Mouse (Mus musculus) stomach, postnatal 0 days (tissue): Measurements from ENCODE around the gene Chst4. TPM values are rescaled to one million over a fixed set of nuclear protein-coding genes. Genes with fewer than 3 reads are reported as not detected.

Source experiments
- ATAC-seq: fragments of 200-750 bp; cut with Nextera tagmentation; 2 replicates; pipeline ENCODE4 v1.8.0; 2017; ENCODE audit not compliant: low FRiP score, low TSS enrichment
- DNase-seq: peaks from one replicate; pipeline ENCODE4 v3.0.0-alpha.2; 2016; ENCODE audit warnings: low spot score
- H3K27ac ChIP-seq: fragments of 300-500 bp; sonication (generic); replicated peaks from 2 replicates; pipeline ENCODE4 v1.5.1; 2014; ENCODE audit warnings: mild to moderate bottlenecking, control low read depth
- H3K27me3 ChIP-seq: fragments of 300-500 bp; sonication (generic); 2 replicates; pipeline ENCODE4 v1.6.1; 2014; ENCODE audit warnings: low read length; ENCODE audit not compliant: control insufficient read depth, insufficient read depth
- H3K36me3 ChIP-seq: fragments of 300-500 bp; sonication (generic); 2 replicates; pipeline ENCODE4 v1.6.1; 2014; ENCODE audit warnings: low read length, mixed read lengths; ENCODE audit not compliant: control insufficient read depth, insufficient read depth
- H3K4me1 ChIP-seq: fragments of 300-500 bp; sonication (generic); replicated peaks from 2 replicates; pipeline ENCODE4 v1.6.1; 2014; ENCODE audit warnings: antibody characterized with exemption; ENCODE audit not compliant: control insufficient read depth, insufficient read depth
- H3K4me2 ChIP-seq: fragments of 300-500 bp; sonication (generic); replicated peaks from 2 replicates; pipeline ENCODE4 v1.6.1; 2014; ENCODE audit warnings: low read depth, mild to moderate bottlenecking, control low read depth, moderate library complexity
- H3K4me3 ChIP-seq: fragments of 300-500 bp; sonication (generic); 2 replicates; pipeline ENCODE4 v1.5.1; 2014; ENCODE audit warnings: low read depth, low read length, control low read depth
- H3K9ac ChIP-seq: fragments of 300-500 bp; sonication (generic); 2 replicates; pipeline ENCODE4 v1.6.1; 2014; ENCODE audit warnings: mild to moderate bottlenecking, low read length, control low read depth, mixed read lengths
- H3K9me3 ChIP-seq: fragments of 300-500 bp; sonication (generic); 2 replicates; pipeline ENCODE4 v1.6.1; 2016; ENCODE audit warnings: low read length; ENCODE audit not compliant: control insufficient read depth
- CTCF ChIP-seq: IDR thresholded peaks from 2 replicates; pipeline ENCODE4 v1.5.1; 2016; ENCODE audit warnings: antibody characterized with exemption, low read depth, mild to moderate bottlenecking, moderate library complexity
- EP300 ChIP-seq: optimal IDR thresholded peaks from 2 replicates; pipeline ENCODE3; 2016; ENCODE audit warnings: antibody characterized with exemption
- WGBS: fragments of 180-500 bp; shearing (Covaris S2); extraction: QIAGEN DNeasy Blood & Tissue Kit; methylation state at CpG from one replicate; pipeline ENCODE4 v1.1.7; 2014; 5-methylcytosine and 5-hydroxymethylcytosine counted together
- polyA plus RNA-seq: library from polyadenylated mRNA; unstranded; fragments of >200 nt; fragmentation: Nextera tagmentation; extraction: Ambion mirVana; gene quantifications from 2 replicates; pipeline ENCODE4 v1.2.1, GENCODE M21; 2015

The Chst4 gene
- polyA plus RNA-seq, 1 experiment from 2014 or later = 1.5 TPM

DNA sequence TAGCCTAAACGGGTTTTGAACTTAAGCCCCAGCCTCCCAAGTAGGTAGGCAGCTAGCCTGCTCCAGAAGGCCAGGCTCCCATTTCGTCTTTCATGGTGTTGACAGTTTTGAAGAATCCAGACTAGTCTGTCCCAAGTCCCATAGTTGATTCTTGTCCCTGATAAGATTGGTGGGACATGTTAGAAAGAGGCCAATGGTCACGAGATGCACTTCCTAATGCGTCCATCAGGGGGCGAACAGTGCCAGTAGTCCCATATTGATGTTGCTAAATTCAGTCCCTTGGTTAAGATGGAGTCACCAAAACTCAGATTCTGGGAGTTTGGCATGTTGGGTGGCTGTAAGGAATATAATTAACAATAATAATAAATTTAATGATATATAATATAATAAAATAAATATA lies 28.7 kb downstream of the Chst4 start:
- DNase-seq (peak; percentile 54), ATAC-seq (no peak)
- no peak overlapping the region for H3K4me2 ChIP-seq
- H3K9ac ChIP-seq = no peak overlapping the region
- no peaks in the 10 kb centered on the region for H3K4me1 ChIP-seq
- WGBS = 38% methylated on average over 5 of the region's 5 CpGs
- H3K4me3 ChIP-seq = no peak overlapping the region
- no peaks in the 10 kb centered on the region for H3K27me3 ChIP-seq
- H3K36me3 ChIP-seq = no peaks in the 10 kb centered on the region
- no peak overlapping the region for H3K27ac ChIP-seq
- peak; percentile 86 for TF ChIP-seq CTCF
- TF ChIP-seq EP300 = no peak
- H3K9me3 ChIP-seq = no peaks in the 10 kb centered on the region

DNA sequence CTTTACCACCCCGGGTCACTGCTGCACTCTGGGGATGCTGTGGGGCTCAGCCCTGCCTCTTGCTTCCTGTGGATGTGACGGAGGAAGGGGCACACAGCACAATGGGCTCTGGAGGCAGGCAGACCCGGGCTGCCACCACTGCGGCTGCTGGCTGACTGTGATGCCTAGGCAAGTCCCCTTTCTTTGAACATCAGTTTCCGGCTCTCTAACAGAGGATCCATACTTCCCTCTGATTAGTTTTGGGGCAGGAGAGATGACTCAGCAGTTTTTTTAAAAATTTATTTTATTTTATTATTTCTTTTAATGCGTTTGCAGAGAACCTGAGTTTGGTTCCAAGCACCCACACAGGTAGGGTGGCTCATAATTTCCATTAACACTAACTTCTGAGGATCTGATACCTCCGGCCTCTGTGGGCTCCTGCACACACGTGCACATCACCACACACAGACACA lies 30.5 kb downstream of the Chst4 start:
- Histone ChIP-seq H3K27ac (no peak overlapping the region), H3K4me2 (no peak overlapping the region), H3K36me3 (no peaks in the 10 kb centered on the region), H3K9ac (no peak overlapping the region), H3K4me3 (no peak overlapping the region), H3K27me3 (no peaks in the 10 kb centered on the region), H3K9me3 (no peaks in the 10 kb centered on the region), H3K4me1 (no peaks in the 10 kb centered on the region)
- no peak for DNase-seq
- WGBS = 61% methylated on average over 8 of the region's 8 CpGs
- TF ChIP-seq CTCF = no peak
- no peak for ATAC-seq

DNA sequence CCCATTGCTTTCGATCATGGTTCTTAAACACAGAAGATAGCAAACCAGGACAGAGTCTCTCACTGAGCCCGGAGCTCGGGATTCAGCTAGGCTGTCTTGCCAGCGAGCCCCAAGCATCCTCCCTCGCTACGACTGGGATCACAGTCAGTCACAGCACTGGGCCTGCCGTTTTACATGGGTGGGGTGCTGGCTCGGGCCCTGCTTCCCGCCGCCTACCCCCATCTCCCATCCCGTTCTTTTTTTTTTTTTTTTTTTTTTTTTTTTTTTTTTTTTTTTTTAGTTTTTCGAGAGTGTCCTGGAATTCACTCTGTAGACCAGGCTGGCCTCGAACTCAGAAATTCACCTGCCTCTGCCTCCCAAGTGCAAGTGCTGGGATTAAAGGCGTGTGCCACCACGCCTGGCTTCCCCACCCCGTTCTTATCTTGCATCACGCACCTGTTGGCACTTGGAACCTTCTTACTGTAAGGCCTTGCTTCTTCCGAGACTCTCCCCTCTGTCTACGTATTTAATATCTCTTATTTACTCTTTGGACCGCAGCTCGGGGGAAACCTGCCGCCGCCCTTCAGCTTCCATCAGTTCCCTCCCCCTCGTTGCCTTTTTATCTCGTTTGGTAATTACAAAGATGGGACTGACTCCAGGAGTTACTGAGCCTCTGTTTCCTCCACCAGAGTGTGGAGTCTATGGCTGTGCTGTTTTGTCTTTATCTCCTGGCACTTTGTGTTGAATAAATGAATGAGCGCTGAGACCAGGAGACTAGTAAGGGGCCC lies 31.1 kb downstream of the Chst4 start:
- no peaks in the 10 kb centered on the region for H3K27me3 ChIP-seq
- ATAC-seq = no peak
- no peaks in the 10 kb centered on the region for H3K36me3 ChIP-seq
- no peak overlapping the region for H3K9ac ChIP-seq
- no peak for DNase-seq
- TF ChIP-seq CTCF (no peak), EP300 (no peak)
- no peak overlapping the region for H3K4me3 ChIP-seq
- H3K4me1 ChIP-seq = no peaks in the 10 kb centered on the region
- no peaks in the 10 kb centered on the region for H3K9me3 ChIP-seq
- 73% methylated on average over 26 of the region's 26 CpGs for WGBS
- H3K4me2 ChIP-seq = no peak overlapping the region
- no peak overlapping the region for H3K27ac ChIP-seq

DNA sequence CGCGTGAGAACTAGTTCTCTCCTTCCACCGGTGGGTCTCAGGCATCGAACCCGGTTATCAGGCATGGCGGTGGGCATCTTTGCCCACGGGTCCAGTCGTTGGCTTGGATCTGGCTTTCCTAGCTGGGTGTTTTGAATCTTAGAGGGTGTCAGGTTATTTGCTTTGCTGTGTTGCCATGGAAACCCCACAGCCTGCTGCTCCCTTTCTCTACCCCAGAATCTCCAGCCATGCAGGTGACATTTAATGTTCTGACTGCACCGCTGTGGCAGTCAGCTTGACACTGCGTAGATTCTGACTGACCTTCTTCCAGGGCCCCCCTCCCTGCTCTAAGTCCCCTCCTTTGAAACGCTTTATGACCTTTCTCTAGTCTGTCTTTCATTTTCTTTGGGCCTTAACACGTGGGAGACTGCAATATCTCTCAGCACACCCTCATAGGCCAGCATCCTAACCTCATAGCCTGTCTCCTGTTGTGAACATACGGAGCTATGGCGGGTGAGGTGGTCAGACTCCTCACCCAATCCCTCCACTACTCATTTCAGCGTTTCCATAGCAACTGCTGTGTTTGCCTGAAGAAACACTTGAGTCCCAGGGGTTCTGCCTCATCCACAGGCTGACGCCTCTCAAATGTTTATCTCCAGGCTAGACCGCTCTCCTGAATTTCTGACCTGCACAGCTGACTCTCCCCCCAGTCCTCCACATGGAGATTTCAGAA lies 33.1 kb downstream of the Chst4 start:
- no peak for TF ChIP-seq EP300
- TF ChIP-seq CTCF = no peak
- ATAC-seq (no peak), DNase-seq (no peak)
- no peaks in the 10 kb centered on the region for H3K36me3 ChIP-seq
- H3K4me3 ChIP-seq = no peak overlapping the region
- H3K9me3 ChIP-seq = no peaks in the 10 kb centered on the region
- 65% methylated on average over 17 of the region's 17 CpGs for WGBS
- H3K4me1 ChIP-seq = no peaks in the 10 kb centered on the region
- no peak overlapping the region for H3K4me2 ChIP-seq
- no peak overlapping the region for H3K27ac ChIP-seq
- no peaks in the 10 kb centered on the region for H3K27me3 ChIP-seq
- no peak overlapping the region for H3K9ac ChIP-seq

DNA sequence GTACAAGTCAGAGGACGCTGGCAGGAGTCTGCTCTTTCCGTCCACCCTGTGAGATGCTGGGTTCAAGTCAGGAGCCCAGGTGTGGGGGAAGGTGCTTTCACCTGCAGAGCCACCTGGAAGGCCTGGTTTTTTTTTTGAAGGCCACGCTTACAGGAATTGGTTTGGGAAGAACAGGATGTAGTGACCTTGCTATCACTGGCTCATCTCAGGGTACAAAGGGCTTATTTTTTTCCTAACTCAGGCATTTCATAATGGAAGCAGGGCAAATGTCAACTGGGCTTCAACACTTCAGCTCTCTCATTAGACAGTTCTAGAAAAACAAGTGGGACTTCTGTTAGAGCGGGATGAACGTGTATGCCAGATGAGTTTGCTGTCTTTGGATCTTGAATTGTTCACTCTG lies 35.2 kb downstream of the Chst4 start:
- no peaks in the 10 kb centered on the region for H3K4me1 ChIP-seq
- WGBS = 65% methylated on average over 5 of the region's 5 CpGs
- no peak overlapping the region for H3K27ac ChIP-seq
- no peak overlapping the region for H3K9ac ChIP-seq
- no peaks in the 10 kb centered on the region for H3K27me3 ChIP-seq
- ATAC-seq (no peak), DNase-seq (no peak)
- H3K4me2 ChIP-seq = no peak overlapping the region
- no peaks in the 10 kb centered on the region for H3K36me3 ChIP-seq
- H3K4me3 ChIP-seq = no peak overlapping the region
- H3K9me3 ChIP-seq = no peaks in the 10 kb centered on the region
- no peak for TF ChIP-seq CTCF
- no peak for TF ChIP-seq EP300

DNA sequence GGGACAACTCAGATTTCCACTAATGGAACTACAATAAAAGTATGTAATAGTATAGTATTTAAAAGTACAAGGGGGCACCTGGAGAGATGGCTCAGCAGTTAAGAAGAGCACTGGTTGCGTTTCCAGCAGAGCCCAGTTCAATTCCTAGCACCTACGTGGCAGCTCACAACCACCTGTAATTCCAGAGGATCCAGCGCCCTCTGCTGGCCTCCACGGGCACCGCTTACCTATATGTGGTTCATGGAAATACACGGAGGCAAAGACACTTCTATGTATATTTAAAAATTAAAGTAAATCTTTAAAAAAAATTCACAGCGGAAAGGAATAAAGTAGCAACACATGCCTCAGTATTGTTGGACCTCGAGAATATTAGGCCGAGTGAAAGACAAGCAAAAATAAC lies 36.6 kb downstream of the Chst4 start:
- Histone ChIP-seq H3K4me3 (no peak overlapping the region), H3K9me3 (no peaks in the 10 kb centered on the region), H3K27ac (no peak overlapping the region), H3K36me3 (no peaks in the 10 kb centered on the region), H3K9ac (no peak overlapping the region), H3K27me3 (no peaks in the 10 kb centered on the region), H3K4me1 (no peaks in the 10 kb centered on the region), H3K4me2 (no peak overlapping the region)
- ATAC-seq (no peak), DNase-seq (peak; percentile 50)
- 40% methylated on average over 9 of the region's 9 CpGs for WGBS
- TF ChIP-seq EP300 (no peak), CTCF (peak; percentile 66)
